Mouse (Mus musculus): ENCODE measurements at regions not wholly inside any gene's neighbourhood (a gene's known extent, or its start where the extent isn't known, plus 50 kb on each side); places are given as distances from the start of the nearest gene placed in this dataset.

DNA sequence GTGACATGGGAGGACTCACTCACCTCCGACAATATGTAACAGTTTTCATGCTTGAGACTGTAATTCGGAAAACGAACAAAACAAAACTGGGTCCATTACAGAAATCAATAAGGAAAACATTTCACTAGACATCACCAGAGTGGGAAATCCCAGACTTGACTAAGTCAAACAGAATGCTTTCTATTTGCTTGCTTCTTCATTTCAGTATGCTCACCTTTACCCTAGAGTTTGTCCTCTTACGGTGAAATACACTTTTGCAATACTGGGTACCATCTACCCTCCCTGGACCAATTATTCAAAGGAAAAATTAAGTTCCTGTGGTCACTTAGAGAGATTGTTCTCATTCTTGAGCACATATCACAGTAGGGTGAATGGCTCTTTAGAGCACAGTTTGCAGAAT lies 613.4 kb upstream of the 4930412O13Rik start:
- no peak for DNase-seq (ENCODE audit: inconsistent age in 2 of 2, low spot score in 1 of 2)

- DNase-seq (ENCODE audit: inconsistent age in 2 of 2, low spot score in 1 of 2): no peak
These were observed 597.6 kb upstream of the 4930412O13Rik start for GRCm38 (mm10) chr2:9283441-9283840.

GRCm38 (mm10) chr2:9285800-9286199 lies 595.3 kb upstream of the 4930412O13Rik start:
- no peak for DNase-seq (ENCODE audit: inconsistent age in 2 of 2, low spot score in 1 of 2)

DNA sequence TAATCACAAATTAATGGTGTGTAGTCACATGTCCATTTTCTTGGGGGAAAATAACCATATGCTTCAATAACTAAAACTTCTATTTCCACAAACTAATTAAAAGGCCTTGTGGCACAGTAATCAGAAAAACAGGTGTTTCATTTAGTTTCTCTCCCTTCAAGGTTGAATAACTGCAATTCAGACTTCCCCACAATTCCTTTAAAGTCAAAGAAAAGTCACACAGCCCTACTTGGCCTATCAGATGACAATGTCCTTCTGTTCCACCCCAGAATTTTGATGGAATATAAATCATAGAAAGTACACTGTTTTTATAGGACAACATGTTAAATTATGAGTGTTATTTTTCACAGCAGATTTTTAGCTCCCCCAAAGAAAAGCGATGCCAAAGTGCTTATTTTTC lies 594.0 kb upstream of the 4930412O13Rik start:
- DNase-seq (ENCODE audit: inconsistent age in 2 of 2, low spot score in 1 of 2): no peak

DNA sequence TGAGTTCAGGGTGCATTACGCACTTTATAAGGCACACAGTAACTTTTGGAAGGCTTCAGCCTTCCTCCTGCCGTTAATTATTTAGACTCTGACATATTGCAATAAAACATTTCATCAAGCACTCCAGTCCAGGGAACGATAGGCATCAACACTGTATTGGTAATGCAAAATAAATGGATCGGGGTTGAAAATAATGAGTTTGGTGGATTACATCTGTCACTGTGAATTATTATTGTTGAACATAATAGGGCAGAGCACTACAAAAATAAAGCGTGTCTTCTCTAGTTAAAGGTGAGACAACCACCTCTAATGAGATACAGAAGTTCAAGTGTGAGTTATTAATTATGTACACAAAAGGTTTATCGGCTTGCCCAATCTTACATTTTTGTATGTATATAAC lies 593.4 kb upstream of the 4930412O13Rik start:
- no peak for DNase-seq (ENCODE audit: inconsistent age in 2 of 2, low spot score in 1 of 2)

DNA sequence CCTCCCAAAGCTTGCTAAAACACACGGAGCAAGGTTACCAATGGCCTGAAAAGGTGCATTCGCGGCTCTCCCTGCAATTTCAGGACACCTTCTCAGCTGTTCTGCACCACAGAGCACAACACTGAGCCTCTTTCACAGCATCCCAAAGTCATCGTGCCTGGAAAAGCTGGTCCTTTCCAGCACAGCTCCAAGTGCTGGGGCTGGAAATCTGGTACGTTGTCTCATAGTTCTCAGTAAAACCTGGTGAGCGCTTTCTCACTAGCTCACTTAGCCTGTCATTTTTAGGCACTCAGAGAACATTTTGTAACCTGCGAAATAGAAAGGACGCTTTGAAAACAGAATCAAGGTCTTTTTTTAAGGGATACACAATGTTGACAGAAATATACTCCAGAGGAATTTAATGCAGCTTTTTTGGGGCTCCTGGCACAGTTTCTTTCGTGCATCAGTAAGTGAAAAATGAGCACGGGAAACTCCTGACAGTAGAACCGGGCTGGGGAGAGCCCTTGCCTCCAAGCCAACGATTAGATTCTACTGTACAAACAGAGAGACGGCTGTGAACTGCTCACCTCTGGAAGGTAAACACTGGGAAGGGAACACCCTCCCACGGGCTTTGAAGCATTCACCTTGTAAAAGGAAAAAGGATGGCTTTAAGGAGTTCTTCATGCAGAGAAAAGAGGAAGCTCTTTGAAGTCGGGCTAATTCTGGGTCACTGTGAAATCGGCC lies 549.3 kb upstream of the 4930412O13Rik start:
- DNase-seq (ENCODE audit: inconsistent age in 2 of 2, low spot score in 1 of 2): no peak

- no peak for DNase-seq (ENCODE audit: inconsistent age in 2 of 2, low spot score in 1 of 2)
These were observed 532.1 kb upstream of the 4930412O13Rik start for GRCm38 (mm10) chr2:9348982-9349381.

- DNase-seq (ENCODE audit: inconsistent age in 2 of 2, low spot score in 1 of 2): no peak
These were observed 531.1 kb upstream of the 4930412O13Rik start for GRCm38 (mm10) chr2:9349994-9350393.

DNA sequence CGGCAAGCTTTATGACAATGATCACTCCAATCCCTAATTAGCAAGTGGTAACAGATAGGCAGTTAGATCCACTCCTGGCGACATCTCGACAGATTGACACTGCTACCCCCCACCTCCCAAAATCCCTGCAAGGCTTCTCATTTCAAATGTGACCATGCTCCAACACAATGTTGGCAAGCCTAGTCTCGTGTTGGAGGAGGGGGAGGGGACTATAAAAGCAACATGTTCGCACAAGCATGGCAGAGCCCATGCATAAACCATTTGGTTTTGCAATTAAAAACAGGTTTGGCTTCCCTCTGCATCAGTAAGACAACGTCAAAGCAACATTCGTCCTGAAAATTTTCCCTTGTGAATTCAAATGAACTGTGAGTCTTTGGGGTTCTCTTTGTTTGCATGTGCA lies 528.9 kb upstream of the 4930412O13Rik start:
- no peak for DNase-seq (ENCODE audit: inconsistent age in 2 of 2, low spot score in 1 of 2)

DNA sequence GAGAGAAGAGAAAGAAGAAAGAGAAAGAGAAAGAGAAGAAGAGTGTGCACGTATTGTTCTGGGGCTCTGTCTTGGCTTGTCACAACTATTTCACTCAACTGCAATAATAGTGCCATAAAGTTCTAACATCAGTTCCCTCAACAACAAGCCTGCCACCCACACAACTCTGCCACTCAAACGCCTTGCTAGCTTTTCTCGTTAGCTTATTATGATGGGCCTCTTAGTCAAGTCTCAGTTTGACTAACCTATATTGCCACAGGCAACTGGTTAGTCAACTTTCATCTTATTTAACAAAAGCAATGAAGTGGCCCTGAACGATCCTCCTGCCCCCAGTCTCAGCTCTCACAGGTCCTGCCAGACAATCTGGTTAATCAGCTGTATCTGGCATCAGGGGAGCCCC lies 521.0 kb upstream of the 4930412O13Rik start:
- no peak for DNase-seq (ENCODE audit: inconsistent age in 2 of 2, low spot score in 1 of 2)

DNA sequence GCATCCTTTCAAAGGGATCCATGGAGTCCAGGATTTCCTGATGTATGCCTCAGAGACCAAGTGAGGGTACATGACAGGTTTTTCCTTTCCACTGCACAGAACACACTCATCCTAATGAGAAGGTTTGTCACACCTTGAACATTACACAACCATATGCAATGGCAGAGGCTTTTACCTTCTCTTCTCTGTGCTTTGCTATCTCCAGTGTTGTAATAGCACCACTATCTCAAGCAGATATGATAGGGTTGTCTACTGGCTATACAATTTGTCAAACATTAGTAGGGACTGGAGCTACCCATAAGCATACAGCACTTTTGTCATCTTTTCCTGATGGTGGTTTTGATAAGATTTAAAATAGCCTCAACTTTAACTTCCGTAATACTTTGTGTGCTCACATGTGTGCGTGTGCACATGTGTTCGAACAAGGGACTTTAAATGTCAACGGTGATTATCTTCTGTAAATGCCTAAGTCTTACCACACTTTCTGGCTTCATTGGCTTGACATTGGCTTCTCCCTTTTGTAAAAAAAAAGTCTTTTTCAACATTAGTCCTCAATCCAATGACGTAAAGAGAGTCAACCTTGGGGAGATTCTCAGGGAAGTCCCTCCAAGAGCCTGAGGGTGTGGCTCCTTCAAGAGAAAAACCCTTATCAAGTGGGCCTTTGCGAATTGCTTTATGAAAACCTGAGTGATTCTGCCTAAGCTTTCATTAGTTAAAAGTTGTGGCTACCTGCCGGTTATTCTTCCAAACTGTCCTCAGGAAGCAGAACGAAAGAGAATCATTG lies 513.1 kb upstream of the 4930412O13Rik start:
- peak in 1 of 2 experiments; percentile 19 for DNase-seq (ENCODE audit: inconsistent age in 2 of 2, low spot score in 1 of 2)

DNA sequence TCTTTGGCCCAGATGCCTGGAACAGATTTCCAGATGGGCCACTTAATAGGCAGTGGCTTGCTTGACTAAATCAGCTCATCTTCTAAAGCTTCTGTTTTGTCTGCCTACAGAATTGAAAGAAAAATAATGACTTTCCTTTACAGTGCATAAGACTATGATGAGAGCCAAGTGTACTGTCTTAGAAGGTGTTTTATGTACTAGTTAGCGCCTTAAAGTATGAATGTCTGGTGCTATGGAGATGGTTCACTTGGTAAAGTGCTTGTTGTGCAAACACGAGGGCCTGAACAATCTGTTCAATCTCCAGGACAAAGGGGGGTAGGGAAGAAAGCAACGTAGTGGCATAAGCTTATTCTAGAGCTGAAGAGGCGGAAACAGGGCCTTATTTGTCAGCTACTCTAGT lies 511.5 kb upstream of the 4930412O13Rik start:
- DNase-seq (ENCODE audit: inconsistent age in 2 of 2, low spot score in 1 of 2): no peak

DNA sequence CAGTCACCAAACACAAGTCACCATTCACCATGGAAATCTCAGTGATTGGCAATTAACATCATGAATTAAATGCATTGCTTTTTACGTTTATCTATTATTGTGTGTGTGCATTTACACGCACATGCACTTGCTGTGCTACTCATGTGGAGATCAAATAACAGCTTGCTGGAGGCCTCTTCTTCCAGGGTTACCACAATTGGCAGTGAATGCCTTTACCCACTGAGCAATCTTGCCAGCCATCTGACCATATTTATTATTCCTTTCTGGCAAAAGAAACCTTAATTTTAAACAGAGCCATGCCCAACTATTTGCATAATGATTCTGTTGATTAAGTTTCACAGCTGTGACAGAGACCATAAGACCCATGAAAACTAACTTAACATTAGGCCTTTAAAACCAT lies 494.5 kb upstream of the 4930412O13Rik start:
- DNase-seq (ENCODE audit: inconsistent age in 2 of 2, low spot score in 1 of 2): no peak

DNA sequence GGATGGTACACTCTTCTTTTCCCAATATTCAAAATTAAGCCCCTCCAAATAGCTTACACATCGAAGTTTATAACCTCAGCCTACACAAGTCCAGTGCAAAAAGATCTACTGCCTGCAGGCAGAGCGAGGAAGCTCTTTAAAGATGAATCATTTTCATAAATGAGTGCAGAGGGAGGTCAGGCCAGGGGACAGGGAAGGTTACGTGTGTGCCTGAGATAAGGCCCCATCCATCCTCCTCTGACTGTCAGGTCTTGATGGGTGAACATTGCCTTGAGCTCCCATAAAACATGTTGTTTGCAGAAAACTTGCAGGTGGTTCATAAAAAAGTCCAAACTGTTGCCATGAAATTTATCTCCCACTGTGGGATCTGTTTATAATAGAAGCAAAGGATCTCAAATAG lies 493.0 kb upstream of the 4930412O13Rik start:
- DNase-seq (ENCODE audit: inconsistent age in 2 of 2, low spot score in 1 of 2): peak; percentile 29 to 65

GRCm38 (mm10) chr2:9395379-9395999 lies 485.6 kb upstream of the 4930412O13Rik start:
- DNase-seq (ENCODE audit: inconsistent age in 2 of 2, low spot score in 1 of 2): no peak

DNA sequence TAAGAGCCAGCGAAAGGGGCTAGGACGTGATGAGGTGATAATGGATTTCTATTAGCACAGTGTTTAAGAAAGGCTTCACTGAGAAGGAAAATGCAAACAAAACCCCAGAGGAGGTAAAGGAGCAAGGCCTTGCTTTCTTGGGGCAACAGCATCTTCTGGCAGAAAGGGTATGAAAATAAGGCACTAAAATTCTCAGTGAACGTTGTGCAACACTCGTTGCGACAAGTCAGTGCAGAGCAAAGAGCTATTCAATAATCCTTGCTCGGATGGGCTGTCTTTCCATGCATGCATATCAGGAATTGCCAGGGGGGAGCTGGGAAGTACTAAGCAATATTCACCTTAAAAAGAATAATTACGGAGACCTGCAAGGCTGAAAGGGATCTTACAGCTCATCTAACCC lies 479.6 kb upstream of the 4930412O13Rik start:
- DNase-seq (ENCODE audit: inconsistent age in 2 of 2, low spot score in 1 of 2): no peak

GRCm38 (mm10) chr2:9402281-9402680 lies 478.8 kb upstream of the 4930412O13Rik start:
- no peak for DNase-seq (ENCODE audit: inconsistent age in 2 of 2, low spot score in 1 of 2)

DNA sequence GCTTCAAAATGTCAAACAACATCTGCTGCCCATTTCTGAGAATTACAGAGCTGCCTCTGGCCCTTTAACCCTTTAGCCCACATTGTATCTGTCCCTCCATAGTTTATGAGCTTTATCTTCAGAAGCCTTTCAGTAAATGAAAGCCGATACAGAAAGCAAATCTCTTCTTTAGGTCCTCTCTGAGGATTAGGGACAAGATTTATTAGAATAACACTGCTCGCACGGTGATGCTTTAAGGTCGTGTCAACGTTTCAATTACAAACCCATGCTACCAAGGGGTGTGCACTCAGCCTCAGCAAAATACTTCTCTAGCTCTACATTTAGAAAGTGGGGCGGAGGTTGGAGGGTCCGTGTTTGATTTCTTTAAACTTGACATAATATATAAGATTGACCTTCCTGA lies 472.0 kb upstream of the 4930412O13Rik start:
- DNase-seq (ENCODE audit: inconsistent age in 2 of 2, low spot score in 1 of 2): no peak

GRCm38 (mm10) chr2:9422686-9423085 lies 458.4 kb upstream of the 4930412O13Rik start:
- no peak for DNase-seq (ENCODE audit: inconsistent age in 2 of 2, low spot score in 1 of 2)

GRCm38 (mm10) chr2:9423534-9423933 lies 457.5 kb upstream of the 4930412O13Rik start:
- no peak for DNase-seq (ENCODE audit: inconsistent age in 2 of 2, low spot score in 1 of 2)

DNA sequence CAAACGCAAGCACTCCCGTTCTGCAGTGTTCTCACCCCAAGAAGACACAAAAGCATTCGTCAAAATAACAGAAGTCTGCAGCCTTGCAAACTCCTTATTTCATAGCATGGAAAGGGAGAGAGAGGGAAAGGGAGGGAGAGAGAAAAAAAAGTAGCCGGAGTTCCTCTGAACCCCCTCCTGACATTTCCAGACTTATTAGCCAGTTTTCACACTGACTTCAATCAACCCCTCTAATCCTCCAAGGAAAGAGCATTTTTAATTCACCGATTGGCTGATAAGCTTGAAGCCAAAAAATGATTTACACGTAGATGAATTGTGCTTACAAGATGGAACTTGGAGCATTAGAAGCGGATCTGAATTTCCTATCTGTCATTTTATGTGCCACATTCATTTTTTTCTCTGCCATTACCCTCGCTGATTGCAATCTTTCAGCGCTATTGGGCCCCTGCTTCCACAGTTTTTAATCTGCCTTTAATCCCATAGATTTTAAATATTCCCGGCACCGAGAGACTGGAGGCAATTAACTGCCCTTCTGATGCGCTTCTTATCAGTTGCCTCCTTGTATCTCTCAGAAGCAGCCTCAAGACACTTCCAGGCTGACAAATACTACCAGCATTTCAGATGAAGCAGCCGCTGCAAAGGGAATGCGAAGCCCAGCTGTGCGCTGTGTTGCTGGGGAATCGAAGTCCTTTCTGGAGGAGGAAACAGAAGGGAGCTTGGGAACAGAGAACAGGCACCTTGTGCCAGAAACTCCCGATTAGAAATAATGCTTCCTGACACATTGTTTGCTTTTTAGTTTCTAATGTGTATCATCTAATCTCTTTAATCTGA lies 447.7 kb upstream of the 4930412O13Rik start:
- DNase-seq (ENCODE audit: inconsistent age in 2 of 2, low spot score in 1 of 2): no peak
